Comparison of ENCODE assay signal across 25 mouse cellular contexts in genomic region chr12:112337443-112337842, GRCm38 (mm10).
DNase-seq lines count a peak whose midpoint lies in the region; ATAC-seq and TF ChIP-seq lines count a peak whose summit lies in the region.
"Had no signal": no experiment of that assay in that cellular context is flagged by ENCODE, and none has a peak within 500 bp of the region (broad histone marks: within the 10 kb centered on the region; RNA-seq: fewer than 3 reads in every experiment).

No protein-coding gene starts in this region.

- TF ChIP-seq CTCF in forebrain, postnatal 0 days (IDR thresholded peaks at IDR 0.05; ENCODE audit: low read depth), result no peak
- no peak for TF ChIP-seq CTCF in kidney, postnatal 0 days (IDR thresholded peaks at IDR 0.05; ENCODE audit: low read depth)
- peak; percentile 33; the same call in 1 of the 2 replicates for TF ChIP-seq CTCF in brain, embryonic 14.5 days (IDR thresholded peaks at IDR 0.05; ENCODE audit: borderline replicate concordance, extremely low read depth, insufficient read depth, insufficient read length)

- H3K9me3 ChIP-seq in forebrain, embryonic 10.5 days, result no peaks in the 10 kb centered on the region
- no peaks in the 10 kb centered on the region for H3K9me3 ChIP-seq in forebrain, postnatal 0 days (ENCODE audit: low read length)
- H3K9me3 ChIP-seq in kidney, postnatal 0 days (replicated peaks; ENCODE audit: low read length), result no peaks in the 10 kb centered on the region
- no peaks in the 10 kb centered on the region for H3K9me3 ChIP-seq in forebrain, embryonic 16.5 days (ENCODE audit: control insufficient read depth, low read length)
- H3K9me3 ChIP-seq: heart, embryonic 12.5 days; hindbrain, embryonic 15.5 days; limb, embryonic 15.5 days; lung, embryonic 15.5 days; megakaryocyte, embryonic 14.5 days had no signal

- no peak for DNase-seq in forebrain, embryonic 10.5 days (ENCODE audit: extremely low spot score, low spot score)
- DNase-seq in forebrain, postnatal 0 days, result no peak
- DNase-seq in kidney, postnatal 0 days (ENCODE audit: low spot score), result peak; percentile 34
- DNase-seq in kidney, postnatal 10 days, result no peak
- DNase-seq in brain, embryonic 14.5 days (ENCODE audit: low read depth), result peak; percentile 69
- no peak for DNase-seq in gastrocnemius, adult 8-10 months (ENCODE audit: low spot score in 2 of 2)
- DNase-seq: adrenal gland, postnatal 14 days; cerebellum, adult 8-10 months; gastrocnemius, postnatal 14 days; heart, adult 11 months; heart, postnatal 10 days; kidney, adult 11 months; lung, postnatal 36 days; right cerebral cortex, adult 18-20 months; right cerebral cortex, postnatal 4 days; thymus, postnatal 25 days had no signal

- H3K27ac ChIP-seq in forebrain, embryonic 10.5 days, result peak overlapping the region; percentile 84
- no peak overlapping the region for H3K27ac ChIP-seq in forebrain, postnatal 0 days (ENCODE audit: low read depth, low read length)
- no peak overlapping the region for H3K27ac ChIP-seq in kidney, postnatal 0 days
- 0 out of 2 replicates have a peak overlapping the region, but pooled peaks have one; percentile 49 for H3K27ac ChIP-seq in forebrain, embryonic 16.5 days (ENCODE audit: low read length)
- H3K27ac ChIP-seq: hindbrain, embryonic 15.5 days; limb, embryonic 15.5 days; liver, embryonic 14.5 days; lung, embryonic 15.5 days had no signal

- TF ChIP-seq POLR2A in brain, embryonic 14.5 days (IDR thresholded peaks at IDR 0.05; ENCODE audit: borderline replicate concordance, extremely low read depth, insufficient read depth, insufficient read length, poor library complexity, severe bottlenecking), result no peak

- H3K4me2 ChIP-seq in forebrain, postnatal 0 days (ENCODE audit: low read depth), result no peak overlapping the region
- no peak overlapping the region for H3K4me2 ChIP-seq in kidney, postnatal 0 days (ENCODE audit: low read length)
- H3K4me2 ChIP-seq in forebrain, embryonic 16.5 days (ENCODE audit: low read length), result no peak overlapping the region
- H3K4me2 ChIP-seq: heart, embryonic 12.5 days; hindbrain, embryonic 15.5 days; limb, embryonic 15.5 days; lung, embryonic 15.5 days had no signal

- no peak overlapping the region for H3K9ac ChIP-seq in forebrain, postnatal 0 days
- H3K9ac ChIP-seq in kidney, postnatal 0 days (ENCODE audit: low read depth, low read length), result no peak overlapping the region
- H3K9ac ChIP-seq in forebrain, embryonic 16.5 days (replicated peaks; ENCODE audit: low read depth, low read length), result peak overlapping the region; percentile 28
- H3K9ac ChIP-seq: heart, embryonic 12.5 days; hindbrain, embryonic 15.5 days; limb, embryonic 15.5 days; liver, embryonic 14.5 days; lung, embryonic 15.5 days had no signal

- peaks cover 22% of the 10 kb centered on the region; the same call in 1 of the 2 replicates for H3K27me3 ChIP-seq in forebrain, embryonic 10.5 days (ENCODE audit: poor library complexity, severe bottlenecking)
- no peaks in the 10 kb centered on the region for H3K27me3 ChIP-seq in forebrain, postnatal 0 days (ENCODE audit: insufficient read depth, low read length)
- H3K27me3 ChIP-seq in kidney, postnatal 0 days (ENCODE audit: insufficient read depth, low read length), result no peaks in the 10 kb centered on the region
- H3K27me3 ChIP-seq in forebrain, embryonic 16.5 days (replicated peaks; ENCODE audit: control insufficient read depth, insufficient read depth, low read length), result no peaks in the 10 kb centered on the region
- H3K27me3 ChIP-seq: hindbrain, embryonic 15.5 days; limb, embryonic 15.5 days; lung, embryonic 15.5 days had no signal

- no peaks in the 10 kb centered on the region for H3K36me3 ChIP-seq in forebrain, embryonic 10.5 days (replicated peaks)
- no peaks in the 10 kb centered on the region for H3K36me3 ChIP-seq in forebrain, postnatal 0 days (ENCODE audit: insufficient read depth)
- no peaks in the 10 kb centered on the region for H3K36me3 ChIP-seq in kidney, postnatal 0 days (ENCODE audit: insufficient read depth, low read length)
- H3K36me3 ChIP-seq in forebrain, embryonic 16.5 days (ENCODE audit: control insufficient read depth, insufficient read depth), result no peaks in the 10 kb centered on the region
- H3K36me3 ChIP-seq: heart, embryonic 12.5 days; hindbrain, embryonic 15.5 days; limb, embryonic 15.5 days; lung, embryonic 15.5 days had no signal

- H3K4me3 ChIP-seq in forebrain, embryonic 10.5 days, result no peak overlapping the region
- H3K4me3 ChIP-seq in forebrain, postnatal 0 days (ENCODE audit: low read depth, low read length), result no peak overlapping the region
- no peak overlapping the region for H3K4me3 ChIP-seq in kidney, postnatal 0 days (replicated peaks; ENCODE audit: low read depth, low read length)
- no peak overlapping the region for H3K4me3 ChIP-seq in forebrain, embryonic 16.5 days (replicated peaks; ENCODE audit: low read length)
- H3K4me3 ChIP-seq: heart, embryonic 12.5 days; hindbrain, embryonic 15.5 days; limb, embryonic 15.5 days; lung, embryonic 15.5 days; megakaryocyte, embryonic 14.5 days; myocyte had no signal

- 70% methylated on average over 11 of the region's 11 CpGs for WGBS in forebrain, embryonic 10.5 days
- WGBS in forebrain, postnatal 0 days, result 26% methylated on average over 11 of the region's 11 CpGs
- 51% methylated on average over 11 of the region's 11 CpGs for WGBS in kidney, postnatal 0 days
- 20% methylated on average over 11 of the region's 11 CpGs for WGBS in forebrain, embryonic 16.5 days

- peaks cover 83% of the 10 kb centered on the region for H3K4me1 ChIP-seq in forebrain, embryonic 10.5 days
- H3K4me1 ChIP-seq in forebrain, postnatal 0 days (ENCODE audit: insufficient read depth), result peaks cover 24% of the 10 kb centered on the region
- H3K4me1 ChIP-seq in kidney, postnatal 0 days (replicated peaks; ENCODE audit: insufficient read depth, low read length), result peaks cover 8% of the 10 kb centered on the region; the same call in 1 of the 2 replicates
- H3K4me1 ChIP-seq in forebrain, embryonic 16.5 days (replicated peaks; ENCODE audit: control insufficient read depth, insufficient read depth, low read length), result peaks cover 62% of the 10 kb centered on the region
- H3K4me1 ChIP-seq: heart, embryonic 12.5 days; megakaryocyte, embryonic 14.5 days had no signal

- ATAC-seq in forebrain, postnatal 0 days, result no peak; the same call in 1 of the 2 replicates
- ATAC-seq in kidney, postnatal 0 days (replicated peaks; ENCODE audit: low FRiP score, low read depth), result no peak
- ATAC-seq in forebrain, embryonic 16.5 days, result no peak
- ATAC-seq in inflammation-experienced regulatory T-cells, adult 6 months, result no peak

Comparison
In these comparisons a context has a peak if more than half of its experiments do, and no peak if none do; other contexts are left out.
1. DNase-seq: peak in kidney, postnatal 0 days (single experiment) and brain, embryonic 14.5 days (single experiment); none in forebrain, embryonic 10.5 days (single experiment), forebrain, postnatal 0 days (single experiment), kidney, postnatal 10 days (single experiment) and gastrocnemius, adult 8-10 months (0 of 2).
2. H3K27ac ChIP-seq: peak in forebrain, embryonic 10.5 days (single experiment) and forebrain, embryonic 16.5 days (single experiment); none in forebrain, postnatal 0 days (single experiment) and kidney, postnatal 0 days (single experiment).